Mouse (Mus musculus): ENCODE measurements at regions not wholly inside any gene's neighbourhood (a gene's known extent, or its start where the extent isn't known, plus 50 kb on each side); places are given as distances from the start of the nearest gene placed in this dataset.

DNA sequence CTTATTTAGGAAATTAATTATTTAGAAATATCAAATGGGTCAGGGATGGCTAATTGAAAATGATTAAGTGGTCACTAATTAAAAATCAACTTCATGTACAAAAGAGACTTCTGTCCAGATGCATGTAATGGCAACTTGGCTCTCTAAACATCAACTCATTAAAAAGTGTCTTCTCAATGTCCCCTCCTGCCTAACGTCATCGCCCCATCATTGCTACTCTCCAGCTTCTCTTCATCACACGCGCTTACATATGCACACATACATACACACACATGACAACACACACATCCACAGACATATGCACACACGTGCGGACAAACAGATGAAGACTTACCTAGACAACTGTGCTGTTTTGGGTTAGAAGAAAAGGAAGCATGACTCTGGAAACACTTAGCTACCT lies 476.1 kb upstream of the Pbx1 start:
- no peak for DNase-seq (ENCODE audit: low spot score in 2 of 2)

DNA sequence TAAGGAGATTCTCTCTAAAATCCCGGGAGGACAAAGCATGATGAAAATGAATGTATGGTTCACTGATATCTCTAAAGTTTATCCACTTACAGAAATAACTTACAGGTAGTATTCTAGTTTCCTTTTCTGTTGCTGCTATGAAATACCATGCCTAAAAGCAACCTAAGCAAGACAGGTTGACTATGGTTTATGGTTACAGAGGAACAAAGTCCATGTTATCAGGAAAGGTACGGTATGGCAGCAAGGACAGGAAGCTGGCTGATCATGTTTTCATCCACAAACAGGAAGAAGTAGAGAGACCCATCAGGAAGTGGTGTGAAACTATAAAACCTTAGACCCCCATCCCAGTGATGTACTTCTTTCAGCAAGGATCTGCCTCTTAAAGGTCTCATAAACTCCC lies 466.4 kb upstream of the Pbx1 start:
- DNase-seq (ENCODE audit: low spot score in 2 of 2), result no peak

- no peak for DNase-seq (ENCODE audit: low spot score in 2 of 2)
These were observed 429.5 kb upstream of the Pbx1 start for GRCm38 (mm10) chr1:168861577-168861976.

DNA sequence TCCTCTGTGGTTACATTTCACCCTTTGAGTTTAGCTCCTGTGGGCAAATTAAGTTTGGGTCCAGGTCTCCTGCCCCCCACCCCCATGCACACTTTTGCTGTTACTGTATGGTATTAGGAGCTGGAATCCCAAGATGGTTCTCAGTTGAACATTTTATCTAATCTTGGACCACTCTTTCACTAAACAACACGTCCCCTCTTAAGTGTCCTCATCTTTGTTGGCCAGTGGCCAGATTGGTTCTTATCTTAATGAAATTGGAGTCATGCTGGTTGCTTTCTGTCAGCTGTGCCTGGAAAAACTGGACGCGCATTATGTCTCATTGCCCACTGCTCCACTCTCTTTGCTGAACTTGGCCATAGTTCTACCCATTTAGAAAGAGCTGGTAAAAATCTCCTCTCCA lies 391.1 kb upstream of the Pbx1 start:
- DNase-seq (ENCODE audit: low spot score in 2 of 2), result no peak

- no peak for DNase-seq (ENCODE audit: low spot score in 2 of 2)
These were observed 386.3 kb upstream of the Pbx1 start for GRCm38 (mm10) chr1:168818381-168818780.

GRCm38 (mm10) chr1:168807084-168807483 lies 375.0 kb upstream of the Pbx1 start:
- no peak for DNase-seq (ENCODE audit: low spot score in 2 of 2)

DNA sequence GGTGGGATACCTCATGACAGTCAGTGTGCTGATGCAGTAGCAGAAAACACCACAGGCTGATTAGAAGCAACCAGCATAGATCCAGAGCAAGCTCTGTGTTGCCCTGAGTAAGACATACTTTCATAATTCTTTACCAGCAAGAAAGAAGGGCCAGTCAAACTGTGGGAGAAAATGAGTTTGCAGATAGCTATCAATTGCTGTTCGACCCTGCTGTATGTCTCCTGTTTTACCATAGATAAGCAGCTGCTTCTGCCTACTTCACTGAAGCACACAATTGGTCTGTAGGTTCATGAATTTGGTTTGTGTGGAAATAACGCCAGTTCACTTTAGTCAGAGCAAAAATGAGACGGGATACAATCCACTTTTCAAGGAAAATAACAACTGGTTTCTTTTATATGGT lies 373.4 kb upstream of the Pbx1 start:
- no peak for DNase-seq (ENCODE audit: low spot score in 2 of 2)

DNA sequence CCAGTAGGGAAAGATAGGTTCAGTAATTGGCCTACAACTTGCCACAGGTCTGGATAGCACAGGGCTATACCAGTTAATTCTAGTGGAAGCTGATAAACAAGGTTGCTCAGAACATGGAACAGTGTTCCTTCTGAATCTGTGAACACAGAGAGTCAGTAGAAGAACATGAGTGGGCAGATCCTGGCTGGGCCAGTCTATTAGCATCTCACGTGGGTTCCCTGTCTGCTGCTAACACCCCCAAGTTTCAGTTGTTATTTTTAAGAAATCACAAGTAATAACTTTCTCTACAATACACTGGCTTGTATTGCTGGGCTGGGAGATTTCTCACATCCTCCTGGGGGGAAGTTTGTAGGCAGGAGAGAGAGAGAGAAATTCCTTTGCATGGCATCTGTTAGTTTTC lies 369.0 kb upstream of the Pbx1 start:
- DNase-seq (ENCODE audit: low spot score in 2 of 2), result peak in 1 of 2 experiments; percentile 73

DNA sequence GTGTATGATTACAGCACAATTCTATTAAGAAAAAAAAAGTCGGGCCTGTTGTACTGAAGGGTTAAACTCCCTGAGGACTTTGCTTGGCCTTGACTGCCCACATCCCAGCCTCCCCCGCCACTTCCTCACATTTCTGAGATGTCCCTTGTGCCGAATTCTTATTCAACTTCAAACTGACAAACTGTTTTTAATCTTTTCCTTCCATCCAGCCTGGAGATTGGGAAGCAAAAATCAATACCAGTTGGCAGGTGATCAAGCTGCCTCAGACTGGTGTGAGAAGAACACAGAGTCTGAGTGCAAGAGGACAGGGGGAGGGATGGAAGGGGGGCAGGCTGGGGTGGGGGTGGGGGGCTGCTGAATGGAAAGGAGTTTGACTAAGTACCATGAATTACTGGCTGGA lies 354.7 kb upstream of the Pbx1 start:
- DNase-seq (ENCODE audit: low spot score in 2 of 2), result no peak

GRCm38 (mm10) chr1:168783851-168784250 lies 351.8 kb upstream of the Pbx1 start:
- DNase-seq (ENCODE audit: low spot score in 2 of 2), result no peak

DNA sequence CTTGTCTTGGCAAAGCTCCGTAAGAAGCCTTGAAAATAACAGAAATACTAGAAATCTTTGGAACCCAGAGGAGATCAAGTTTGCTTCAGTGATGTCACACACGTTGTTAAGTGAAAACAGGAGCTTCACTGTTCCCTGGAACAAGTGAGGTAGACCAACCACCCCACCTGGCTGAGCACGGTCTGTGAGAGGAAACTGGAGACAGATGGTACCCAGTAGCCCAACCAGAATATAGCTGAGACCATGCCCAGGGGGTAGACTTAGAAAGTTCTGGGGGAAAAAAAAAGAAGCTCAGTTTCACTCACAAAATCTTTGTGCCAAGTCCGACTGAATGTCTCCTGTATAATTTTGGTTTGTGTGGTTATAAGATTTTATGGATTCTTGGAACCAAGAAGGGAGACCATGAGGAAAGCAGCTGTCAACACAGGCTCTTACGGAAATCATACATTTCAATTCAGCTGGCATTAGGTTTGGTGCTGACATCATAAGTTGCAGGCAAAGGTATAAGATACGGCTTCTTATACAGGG lies 332.4 kb upstream of the Pbx1 start:
- DNase-seq (ENCODE audit: low spot score in 2 of 2), result no peak

- DNase-seq (ENCODE audit: low spot score in 2 of 2), result no peak
These were observed 329.0 kb upstream of the Pbx1 start for GRCm38 (mm10) chr1:168761095-168761494.

GRCm38 (mm10) chr1:168760239-168760638 lies 328.2 kb upstream of the Pbx1 start:
- no peak for DNase-seq (ENCODE audit: low spot score in 2 of 2)

GRCm38 (mm10) chr1:168758835-168759234 lies 326.8 kb upstream of the Pbx1 start:
- DNase-seq (ENCODE audit: low spot score in 2 of 2), result no peak

DNA sequence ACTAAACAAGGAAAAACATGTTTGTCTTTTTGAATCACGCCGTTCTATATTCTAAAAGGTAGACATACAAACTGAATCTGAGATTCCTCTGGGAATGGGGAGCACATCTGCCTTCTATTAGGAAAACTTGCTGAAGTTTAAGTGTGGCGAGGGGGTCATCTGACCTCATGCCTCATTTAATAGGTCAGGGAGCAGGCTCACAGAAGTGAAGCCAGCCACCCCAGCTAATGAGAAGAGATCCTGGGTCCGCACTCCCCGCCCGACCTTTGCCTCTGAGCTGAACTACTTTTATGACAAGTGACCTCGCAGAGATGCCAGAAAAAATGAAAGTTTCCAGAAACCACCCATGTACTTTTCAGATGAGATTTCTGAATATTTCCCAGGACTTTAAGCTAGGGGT lies 322.1 kb upstream of the Pbx1 start:
- DNase-seq (ENCODE audit: low spot score in 2 of 2), result no peak

DNA sequence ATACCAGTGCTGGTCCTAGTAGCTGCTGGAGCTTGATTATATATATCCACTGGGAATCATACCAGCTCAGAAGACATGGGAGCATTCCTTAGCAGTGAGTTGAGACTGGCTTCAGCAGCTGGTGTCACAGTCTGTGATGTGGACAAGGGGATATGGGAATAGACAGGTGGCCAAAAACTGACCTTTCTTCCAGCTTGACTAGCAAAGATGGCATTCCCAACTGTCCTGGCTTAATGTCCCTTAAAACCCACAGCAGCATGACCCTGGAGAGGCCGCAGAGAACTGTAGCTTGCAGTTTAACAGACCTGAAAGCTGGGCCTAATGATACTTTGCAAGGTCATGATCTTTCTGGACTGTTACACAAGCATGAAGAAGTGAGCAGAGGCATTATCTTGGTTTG lies 311.4 kb upstream of the Pbx1 start:
- no peak for DNase-seq (ENCODE audit: low spot score in 2 of 2)

GRCm38 (mm10) chr1:168738005-168738404 lies 305.9 kb upstream of the Pbx1 start:
- DNase-seq (ENCODE audit: low spot score in 2 of 2), result no peak

- DNase-seq (ENCODE audit: low spot score in 2 of 2), result no peak
These were observed 305.3 kb upstream of the Pbx1 start for GRCm38 (mm10) chr1:168737277-168737863.

DNA sequence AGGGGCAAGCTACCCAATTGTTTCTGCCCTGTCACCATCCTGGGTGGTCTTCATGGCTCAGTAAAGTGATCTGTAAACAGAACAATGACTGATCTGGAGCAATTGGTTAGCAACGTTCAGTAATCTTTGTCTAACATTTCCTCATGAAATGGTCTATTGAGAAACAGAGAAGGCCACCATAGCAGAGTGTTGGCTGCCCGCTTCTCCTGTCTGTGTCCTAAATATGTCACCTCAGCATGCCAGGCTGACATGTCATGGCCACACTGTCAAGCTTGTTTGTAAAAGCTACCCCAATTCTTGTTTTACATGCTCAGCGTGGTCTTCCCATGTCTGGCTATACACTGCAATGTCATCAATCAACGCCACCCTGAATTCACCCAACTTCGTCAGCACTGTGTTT lies 301.0 kb upstream of the Pbx1 start:
- DNase-seq (ENCODE audit: low spot score in 2 of 2), result no peak

DNA sequence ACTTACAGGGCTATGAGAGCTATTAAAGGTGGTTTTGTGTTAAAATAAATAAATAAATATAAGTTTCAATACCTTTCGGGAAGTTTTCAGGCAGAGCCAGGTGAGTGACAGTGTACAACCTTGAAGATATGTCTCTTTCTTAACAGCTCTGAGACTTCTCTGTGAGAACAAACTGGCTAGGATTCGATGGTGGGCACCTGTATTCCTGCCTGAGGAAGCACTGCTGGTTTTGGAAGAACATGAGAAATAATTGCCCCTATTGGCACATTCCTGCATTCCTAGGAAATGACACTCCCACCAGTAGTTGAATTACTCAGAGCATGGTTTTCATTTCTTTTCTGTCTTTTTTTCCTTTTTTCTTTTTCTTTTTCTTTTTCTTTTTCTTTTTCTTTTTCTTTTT lies 277.8 kb upstream of the Pbx1 start:
- no peak for DNase-seq (ENCODE audit: low spot score in 2 of 2)

DNA sequence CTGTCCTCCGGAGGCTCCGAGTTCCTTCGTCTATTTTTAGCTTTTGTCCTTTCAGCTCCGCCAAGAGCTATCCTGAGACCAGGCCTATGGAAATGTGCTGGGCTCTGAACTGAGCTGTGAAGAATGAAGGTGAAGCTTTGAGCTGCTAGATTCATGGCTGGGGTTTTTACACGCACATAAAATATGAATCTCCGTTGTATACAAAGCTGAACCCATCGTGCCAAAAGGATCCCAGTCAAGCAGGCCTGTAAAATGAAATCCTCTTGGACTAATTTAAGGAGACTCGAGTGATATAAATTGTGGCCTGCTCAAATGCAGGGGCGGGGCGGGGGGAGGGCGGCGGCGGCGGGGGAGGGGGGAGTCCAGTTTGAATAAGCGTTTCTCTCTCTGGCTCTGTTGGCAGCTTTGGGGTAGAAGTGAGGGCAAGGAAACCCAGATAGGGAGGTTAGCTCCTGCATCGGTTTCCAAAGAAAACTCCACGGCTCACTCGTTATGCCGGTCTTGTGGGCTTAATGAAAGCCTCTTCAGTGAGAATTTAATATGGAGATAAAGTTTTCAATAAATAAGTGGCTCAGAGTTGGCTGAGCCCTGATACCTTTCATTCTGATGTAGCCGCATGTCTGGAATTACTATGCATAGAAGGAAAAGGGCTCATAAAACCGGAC lies 277.1 kb upstream of the Pbx1 start:
- peak in 1 of 2 experiments; percentile 14 for DNase-seq (ENCODE audit: low spot score in 2 of 2)

- no peak for DNase-seq (ENCODE audit: low spot score in 2 of 2)
These were observed 276.2 kb upstream of the Pbx1 start for GRCm38 (mm10) chr1:168708161-168708865.

- no peak for DNase-seq (ENCODE audit: low spot score in 2 of 2)
These were observed 265.3 kb upstream of the Pbx1 start for GRCm38 (mm10) chr1:168697386-168697785.
